Mouse (Mus musculus) fat pad, adult 2 months (tissue): Measurements from ENCODE around the gene Setd2.

ENCODE experiments used
- DNase-seq: peaks from one replicate; pipeline ENCODE4 v3.0.0-alpha.2; 2011; ENCODE audit warnings: low read depth, low spot score; ENCODE audit errors: extremely low read depth

Setd2 gene

GRCm38 (mm10) chr9:110622621-110623219, 90.3 kb downstream of the Setd2 start:
- DNase-seq, result no peak

GRCm38 (mm10) chr9:110623416-110624195, 91.2 kb downstream of the Setd2 start:
- DNase-seq, result no peak

- DNase-seq, result no peak
Observed at GRCm38 (mm10) chr9:110624361-110625166, 92.2 kb downstream of the Setd2 start, which contains the start of gene Nradd. Gene Nradd (minus strand): TSS chr9:110624452.

- DNase-seq, result no peak
Observed at GRCm38 (mm10) chr9:110625350-110625908, 93.0 kb downstream of the Setd2 start.

- DNase-seq, result no peak
Observed at GRCm38 (mm10) chr9:110630171-110630570, 97.8 kb downstream of the Setd2 start.

- DNase-seq, result no peak
Observed at GRCm38 (mm10) chr9:110631191-110631590, 98.8 kb downstream of the Setd2 start.

- no peak for DNase-seq
Observed at GRCm38 (mm10) chr9:110631651-110632275, 99.4 kb downstream of the Setd2 start.

GRCm38 (mm10) chr9:110632671-110633070, 100.3 kb downstream of the Setd2 start:
- DNase-seq, result no peak

- DNase-seq, result no peak
Observed at GRCm38 (mm10) chr9:110633882-110634281, 101.5 kb downstream of the Setd2 start.

GRCm38 (mm10) chr9:110635225-110635624, 102.8 kb downstream of the Setd2 start:
- DNase-seq, result no peak

- no peak for DNase-seq
Observed at GRCm38 (mm10) chr9:110638611-110639021, 106.2 kb downstream of the Setd2 start.

- no peak for DNase-seq
Observed at GRCm38 (mm10) chr9:110641006-110641405, 108.6 kb downstream of the Setd2 start.

GRCm38 (mm10) chr9:110642812-110643524, 110.6 kb downstream of the Setd2 start:
- no peak for DNase-seq

GRCm38 (mm10) chr9:110643787-110644186, 111.4 kb downstream of the Setd2 start:
- DNase-seq, result no peak

GRCm38 (mm10) chr9:110644295-110644694, 111.9 kb downstream of the Setd2 start:
- DNase-seq, result no peak

- no peak for DNase-seq
Observed at GRCm38 (mm10) chr9:110645219-110645618, 112.8 kb downstream of the Setd2 start.

- no peak for DNase-seq
Observed at GRCm38 (mm10) chr9:110649775-110650174, 117.4 kb downstream of the Setd2 start.

- DNase-seq, result no peak
Observed at GRCm38 (mm10) chr9:110651931-110652722, 119.7 kb downstream of the Setd2 start.

GRCm38 (mm10) chr9:110652963-110653654, 120.7 kb downstream of the Setd2 start:
- no peak for DNase-seq
